Mouse (Mus musculus): ENCODE measurements at regions not wholly inside any gene's neighbourhood (a gene's known extent, or its start where the extent isn't known, plus 50 kb on each side); places are given as distances from the start of the nearest gene placed in this dataset.

DNA sequence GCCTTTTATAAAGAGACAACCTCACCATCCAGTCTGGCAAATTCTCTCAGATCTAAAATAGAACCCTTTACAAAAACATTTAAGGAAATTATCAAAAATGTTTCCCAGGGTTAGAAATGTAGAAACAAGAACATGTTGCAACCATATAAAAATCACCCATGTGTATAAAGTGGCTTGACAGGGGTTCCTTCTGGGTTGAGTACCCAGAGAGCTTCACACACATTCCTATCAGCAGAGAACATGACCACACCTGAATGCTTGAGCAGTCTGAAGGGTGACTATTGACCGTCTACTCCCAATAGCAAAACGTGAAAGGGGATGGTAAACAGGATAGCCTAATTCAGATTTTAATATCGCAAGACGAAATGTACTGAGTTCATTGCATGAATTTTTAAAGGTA is 57.8 kb upstream of the Zfand5 start:
- H3K4me3 ChIP-seq (ENCODE audit: insufficient read depth, low read depth, low read length) = no peak overlapping the region
- H3K27ac ChIP-seq (ENCODE audit: insufficient read depth, low read depth, low read length) = no peak overlapping the region
- TF ChIP-seq CTCF (IDR thresholded peaks at IDR 0.05; ENCODE audit: insufficient read depth, low read depth, low read length) (no peak), POLR2A (IDR thresholded peaks at IDR 0.05; ENCODE audit: insufficient read depth, low read depth, low read length) (no peak)
- no peaks in the 10 kb centered on the region for H3K4me1 ChIP-seq (ENCODE audit: control insufficient read depth, insufficient read depth, low read length)
- 94% methylated on average over 4 of the region's 4 CpGs for WGBS

DNA sequence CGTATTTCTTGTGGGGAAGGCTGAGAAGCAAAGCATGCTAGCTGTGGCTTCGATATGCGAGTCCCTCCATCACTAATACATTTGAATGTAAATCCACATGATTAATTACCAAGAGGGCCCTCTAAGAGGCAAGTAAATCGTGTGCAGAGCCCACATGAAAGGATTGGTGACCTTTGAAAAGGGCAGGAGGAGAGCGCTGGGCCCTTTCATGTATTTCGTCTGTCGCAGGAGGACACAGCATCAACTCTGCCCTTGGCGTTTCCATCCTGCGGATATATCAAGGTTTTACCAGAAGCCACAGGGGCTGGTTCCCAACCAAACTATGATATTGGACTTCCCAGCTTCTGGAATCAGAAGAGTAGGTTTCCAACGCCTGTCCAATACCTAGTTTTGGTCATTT is 78.6 kb upstream of the Zfand5 start:
- 88% methylated on average over 10 of the region's 10 CpGs for WGBS
- H3K4me3 ChIP-seq (ENCODE audit: insufficient read depth, low read depth, low read length) = no peak overlapping the region
- TF ChIP-seq CTCF (IDR thresholded peaks at IDR 0.05; ENCODE audit: insufficient read depth, low read depth, low read length) (no peak), POLR2A (IDR thresholded peaks at IDR 0.05; ENCODE audit: insufficient read depth, low read depth, low read length) (no peak)
- no peak overlapping the region for H3K27ac ChIP-seq (ENCODE audit: insufficient read depth, low read depth, low read length)
- H3K4me1 ChIP-seq (ENCODE audit: control insufficient read depth, insufficient read depth, low read length) = no peaks in the 10 kb centered on the region

DNA sequence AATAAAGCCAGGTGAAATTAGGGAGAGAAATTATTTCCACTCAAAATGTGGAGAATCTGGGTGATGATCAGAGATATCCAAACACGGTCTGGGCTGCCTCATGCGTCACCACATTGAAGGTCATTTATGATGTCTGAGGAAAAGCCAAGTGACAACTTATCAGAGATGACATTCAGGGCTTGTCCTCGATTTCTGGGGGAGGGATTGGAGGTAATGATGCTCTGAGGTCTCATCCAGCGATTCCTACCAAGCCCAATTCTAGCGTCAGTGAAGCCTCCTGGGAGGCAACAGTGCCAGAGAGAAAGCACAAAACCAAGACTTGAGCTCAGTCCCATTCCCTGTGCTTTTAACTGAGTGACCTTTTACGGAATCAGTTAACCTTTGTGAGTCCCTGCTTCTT is 79.5 kb upstream of the Zfand5 start:
- TF ChIP-seq CTCF (IDR thresholded peaks at IDR 0.05; ENCODE audit: insufficient read depth, low read depth, low read length) (no peak), POLR2A (IDR thresholded peaks at IDR 0.05; ENCODE audit: insufficient read depth, low read depth, low read length) (no peak)
- H3K4me1 ChIP-seq (ENCODE audit: control insufficient read depth, insufficient read depth, low read length) = no peaks in the 10 kb centered on the region
- H3K27ac ChIP-seq (ENCODE audit: insufficient read depth, low read depth, low read length) = no peak overlapping the region
- H3K4me3 ChIP-seq (ENCODE audit: insufficient read depth, low read depth, low read length) = no peak overlapping the region
- WGBS = 87% methylated on average over 6 of the region's 6 CpGs

DNA sequence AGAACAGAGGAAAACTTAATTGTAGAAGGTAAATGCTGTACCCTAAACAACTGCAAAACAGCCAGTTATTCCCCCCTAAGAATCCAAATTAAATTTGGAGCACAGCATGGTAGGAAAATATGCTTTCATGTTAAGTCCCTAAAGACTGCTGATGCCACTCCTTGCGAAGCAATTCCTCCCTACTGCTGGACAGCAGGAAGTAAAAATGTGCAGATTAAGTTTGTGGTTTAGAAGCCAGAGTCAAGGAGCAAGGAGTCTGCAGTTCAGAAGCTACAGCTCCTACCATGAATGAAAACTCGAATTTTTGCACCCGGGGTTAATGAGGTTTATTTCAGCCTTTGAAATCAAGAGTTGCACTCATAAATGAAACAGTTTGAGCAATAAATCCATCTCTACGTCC is 82.9 kb upstream of the Zfand5 start:
- Histone ChIP-seq H3K4me3 (ENCODE audit: insufficient read depth, low read depth, low read length) (no peak overlapping the region), H3K27ac (ENCODE audit: insufficient read depth, low read depth, low read length) (no peak overlapping the region), H3K4me1 (ENCODE audit: control insufficient read depth, insufficient read depth, low read length) (no peaks in the 10 kb centered on the region)
- no peak for TF ChIP-seq CTCF (IDR thresholded peaks at IDR 0.05; ENCODE audit: insufficient read depth, low read depth, low read length)
- TF ChIP-seq POLR2A (IDR thresholded peaks at IDR 0.05; ENCODE audit: insufficient read depth, low read depth, low read length) = no peak
- 78% methylated on average over 4 of the region's 4 CpGs for WGBS

DNA sequence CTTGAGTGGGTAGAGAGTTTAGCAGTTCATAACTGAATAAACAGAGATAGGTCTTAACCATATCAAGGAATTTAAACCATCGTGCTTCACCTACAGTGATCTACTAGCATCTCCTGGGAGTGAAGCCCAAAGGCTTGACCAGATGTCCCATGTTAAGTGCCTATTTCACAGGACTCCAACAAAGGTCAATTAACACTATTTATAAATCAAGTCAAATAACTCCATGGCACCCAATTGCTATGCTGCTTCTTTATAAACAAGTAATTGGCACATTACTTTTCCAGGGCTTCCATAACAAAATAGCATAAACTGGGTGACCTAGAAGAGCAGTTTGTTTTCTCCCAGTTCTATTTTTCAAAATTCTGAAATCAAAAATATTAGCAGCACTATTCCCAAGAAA is 85.4 kb upstream of the Zfand5 start:
- WGBS = 93% methylated on average over 1 of the region's 1 CpGs
- TF ChIP-seq POLR2A (IDR thresholded peaks at IDR 0.05; ENCODE audit: insufficient read depth, low read depth, low read length) (no peak), CTCF (IDR thresholded peaks at IDR 0.05; ENCODE audit: insufficient read depth, low read depth, low read length) (no peak)
- no peak overlapping the region for H3K27ac ChIP-seq (ENCODE audit: insufficient read depth, low read depth, low read length)
- H3K4me3 ChIP-seq (ENCODE audit: insufficient read depth, low read depth, low read length) = no peak overlapping the region
- H3K4me1 ChIP-seq (ENCODE audit: control insufficient read depth, insufficient read depth, low read length) = no peaks in the 10 kb centered on the region

DNA sequence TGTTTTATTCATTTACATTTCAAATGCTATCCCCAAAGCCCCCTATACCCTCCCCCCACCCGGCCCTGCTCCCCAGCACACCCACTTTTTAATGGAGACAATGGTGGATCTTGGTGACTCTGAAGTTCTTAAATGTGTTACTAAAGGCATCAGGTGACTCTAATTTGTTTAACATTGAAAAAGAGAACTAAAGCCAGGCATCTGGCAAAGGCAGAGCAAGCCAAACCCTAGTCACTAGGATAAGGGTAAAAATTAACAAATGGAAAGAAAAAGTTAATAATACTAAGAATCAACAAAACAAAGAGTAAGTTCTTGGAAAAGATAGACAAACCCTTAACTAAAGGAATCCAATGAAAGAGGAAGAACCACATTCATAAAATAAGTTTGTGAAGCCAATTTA is 86.1 kb upstream of the Zfand5 start:
- H3K4me3 ChIP-seq (ENCODE audit: insufficient read depth, low read depth, low read length) = no peak overlapping the region
- TF ChIP-seq POLR2A (IDR thresholded peaks at IDR 0.05; ENCODE audit: insufficient read depth, low read depth, low read length) = no peak
- no peak for TF ChIP-seq CTCF (IDR thresholded peaks at IDR 0.05; ENCODE audit: insufficient read depth, low read depth, low read length)
- whole genome bisulfite sequencing = 82% methylated on average over 1 of the region's 1 CpGs
- no peak overlapping the region for H3K27ac ChIP-seq (ENCODE audit: insufficient read depth, low read depth, low read length)
- no peaks in the 10 kb centered on the region for H3K4me1 ChIP-seq (ENCODE audit: control insufficient read depth, insufficient read depth, low read length)

DNA sequence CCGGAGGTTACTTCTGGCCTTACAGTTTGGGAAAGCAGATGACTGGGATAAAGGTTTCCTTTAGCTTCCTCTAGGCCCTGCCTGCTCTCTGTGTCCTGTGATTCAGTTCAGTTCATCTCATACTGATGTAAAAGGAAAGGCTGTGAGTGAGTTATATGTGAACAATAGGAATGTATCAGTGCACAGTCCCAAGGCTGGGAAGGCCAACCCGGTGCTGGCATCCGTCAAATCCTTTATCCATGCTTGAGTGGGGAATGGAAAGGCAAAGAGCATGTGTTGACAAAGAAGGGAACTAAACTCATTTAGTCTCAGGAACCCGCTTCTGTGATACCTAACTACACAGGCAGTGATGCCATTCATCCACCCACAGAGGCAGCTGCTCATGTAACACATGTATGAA is 89.0 kb upstream of the Zfand5 start:
- 85% methylated on average over 4 of the region's 4 CpGs for WGBS
- Histone ChIP-seq H3K27ac (ENCODE audit: insufficient read depth, low read depth, low read length) (no peak overlapping the region), H3K4me3 (ENCODE audit: insufficient read depth, low read depth, low read length) (no peak overlapping the region), H3K4me1 (ENCODE audit: control insufficient read depth, insufficient read depth, low read length) (no peaks in the 10 kb centered on the region)
- no peak for TF ChIP-seq CTCF (IDR thresholded peaks at IDR 0.05; ENCODE audit: insufficient read depth, low read depth, low read length)
- TF ChIP-seq POLR2A (IDR thresholded peaks at IDR 0.05; ENCODE audit: insufficient read depth, low read depth, low read length) = no peak

DNA sequence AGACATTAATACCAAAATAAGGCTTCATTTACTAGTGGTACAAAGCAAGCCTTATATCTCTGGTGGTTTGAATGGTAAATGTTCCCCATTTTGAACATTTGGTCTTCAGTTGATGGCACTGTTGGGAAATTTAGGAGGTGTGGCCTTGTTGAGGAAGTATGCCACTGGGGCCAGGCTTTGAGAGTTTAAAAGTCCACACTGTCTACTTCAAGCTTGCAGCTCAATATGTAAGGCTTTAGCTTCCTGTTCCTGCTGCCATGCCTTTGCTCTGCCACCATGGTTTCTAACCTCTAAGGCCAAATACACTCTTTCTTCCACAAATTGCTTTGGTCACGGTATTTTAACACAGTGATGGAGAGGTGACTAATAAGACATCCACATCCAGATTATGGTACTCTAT is 92.2 kb upstream of the Zfand5 start:
- no peak overlapping the region for H3K4me3 ChIP-seq (ENCODE audit: insufficient read depth, low read depth, low read length)
- H3K27ac ChIP-seq (ENCODE audit: insufficient read depth, low read depth, low read length) = no peak overlapping the region
- H3K4me1 ChIP-seq (ENCODE audit: control insufficient read depth, insufficient read depth, low read length) = no peaks in the 10 kb centered on the region
- TF ChIP-seq POLR2A (IDR thresholded peaks at IDR 0.05; ENCODE audit: insufficient read depth, low read depth, low read length) (no peak), CTCF (IDR thresholded peaks at IDR 0.05; ENCODE audit: insufficient read depth, low read depth, low read length) (no peak)
- 95% methylated on average over 1 of the region's 1 CpGs for WGBS

DNA sequence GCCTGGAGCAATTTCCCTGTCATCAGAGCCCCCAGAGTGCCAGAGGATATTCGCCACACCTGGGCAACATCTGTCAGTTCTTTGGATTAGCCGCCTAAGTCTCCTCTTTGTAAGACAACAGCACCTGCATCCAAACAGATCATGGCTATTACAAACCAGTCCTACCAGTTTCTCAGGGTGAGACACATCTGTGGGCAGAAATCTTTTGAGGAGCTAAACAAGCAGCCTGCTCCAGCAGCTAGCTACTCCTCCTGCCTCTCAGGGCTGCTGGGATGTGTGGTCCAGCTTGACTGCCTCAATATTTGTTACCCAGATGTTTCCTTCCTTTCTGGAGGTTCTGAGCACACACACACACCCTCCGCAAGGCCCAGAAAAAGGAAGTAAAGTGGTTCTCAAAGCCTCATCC is 96.6 kb upstream of the Zfand5 start:
- WGBS = 85% methylated on average over 3 of the region's 3 CpGs
- Histone ChIP-seq H3K4me3 (ENCODE audit: insufficient read depth, low read depth, low read length) (no peak overlapping the region), H3K27ac (ENCODE audit: insufficient read depth, low read depth, low read length) (no peak overlapping the region), H3K4me1 (ENCODE audit: control insufficient read depth, insufficient read depth, low read length) (no peaks in the 10 kb centered on the region)
- TF ChIP-seq CTCF (IDR thresholded peaks at IDR 0.05; ENCODE audit: insufficient read depth, low read depth, low read length) (no peak), POLR2A (IDR thresholded peaks at IDR 0.05; ENCODE audit: insufficient read depth, low read depth, low read length) (no peak)

DNA sequence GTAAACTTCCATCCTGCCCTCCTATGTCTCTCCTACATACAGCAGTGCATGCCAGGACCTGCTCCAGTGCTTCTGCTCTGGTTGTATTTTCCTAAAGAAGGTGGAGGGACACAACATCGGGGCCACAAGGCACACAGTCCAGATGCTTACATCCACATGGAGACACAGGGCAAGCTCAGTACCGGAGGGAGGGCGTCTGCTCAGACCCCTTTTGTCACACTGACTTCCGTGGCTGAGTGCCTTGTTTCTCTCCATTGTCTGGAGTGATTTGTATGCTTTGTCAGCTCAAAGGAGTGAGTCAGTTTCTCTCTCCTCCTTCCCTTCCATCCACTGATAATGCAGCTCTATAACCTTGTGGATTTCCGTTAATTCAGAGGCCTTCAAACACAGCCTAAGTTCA is 97.4 kb upstream of the Zfand5 start:
- TF ChIP-seq POLR2A (IDR thresholded peaks at IDR 0.05; ENCODE audit: insufficient read depth, low read depth, low read length) = no peak
- Histone ChIP-seq H3K4me3 (ENCODE audit: insufficient read depth, low read depth, low read length) (no peak overlapping the region), H3K27ac (ENCODE audit: insufficient read depth, low read depth, low read length) (no peak overlapping the region), H3K4me1 (ENCODE audit: control insufficient read depth, insufficient read depth, low read length) (no peaks in the 10 kb centered on the region)
- WGBS = 70% methylated on average over 5 of the region's 5 CpGs
